Mouse (Mus musculus) hindbrain, embryonic 11.5 days (tissue): Measurements from ENCODE around the gene Lrrfip2. TPM values are rescaled to one million over a fixed set of nuclear protein-coding genes. Genes with fewer than 3 reads are reported as not detected.

Experiments used
- ATAC-seq: fragments of 200-750 bp; cut with Nextera tagmentation; 2 replicates; pipeline ENCODE4 v1.8.0; 2017; ENCODE audit warnings: mild to moderate bottlenecking, moderate TSS enrichment, moderate library complexity; ENCODE audit not compliant: low FRiP score
- DNase-seq: peaks from one replicate; pipeline ENCODE4 v3.0.0-alpha.2; 2015; ENCODE audit warnings: low spot score
- H3K27ac ChIP-seq: fragments of 300-500 bp; sonication (generic); 2 replicates; pipeline ENCODE4 v1.5.1; 2014; ENCODE audit warnings: mild to moderate bottlenecking, low read depth, low read length
- H3K27me3 ChIP-seq: fragments of 300-500 bp; sonication (generic); 2 replicates; pipeline ENCODE4 v1.6.1; 2014; ENCODE audit warnings: mild to moderate bottlenecking, low read length, moderate library complexity, mixed read lengths; ENCODE audit not compliant: control insufficient read depth, insufficient read depth
- H3K36me3 ChIP-seq: fragments of 300-500 bp; sonication (generic); 2 replicates; pipeline ENCODE4 v1.6.1; 2014; ENCODE audit warnings: mild to moderate bottlenecking, low read length, moderate library complexity, mixed read lengths; ENCODE audit not compliant: control insufficient read depth, insufficient read depth
- H3K4me1 ChIP-seq: fragments of 300-500 bp; sonication (generic); replicated peaks from 2 replicates; pipeline ENCODE4 v1.6.1; 2014; ENCODE audit warnings: low read length, mixed read lengths; ENCODE audit not compliant: control insufficient read depth, insufficient read depth
- H3K4me2 ChIP-seq: fragments of 300-500 bp; sonication (generic); replicated peaks from 2 replicates; pipeline ENCODE4 v1.6.1; 2014; ENCODE audit warnings: mild to moderate bottlenecking, low read depth, low read length
- H3K4me3 ChIP-seq: fragments of 300-500 bp; sonication (generic); 2 replicates; pipeline ENCODE4 v1.5.1; 2014; ENCODE audit warnings: low read depth, low read length
- H3K9ac ChIP-seq: fragments of 300-500 bp; sonication (generic); 2 replicates; pipeline ENCODE4 v1.6.1; 2014; ENCODE audit warnings: low read depth, low read length
- H3K9me3 ChIP-seq: fragments of 300-500 bp; sonication (generic); 2 replicates; pipeline ENCODE4 v1.6.1; 2016; ENCODE audit warnings: low read length; ENCODE audit not compliant: control insufficient read depth
- WGBS: fragments of 180-500 bp; shearing (Covaris S2); extraction: QIAGEN DNeasy Blood & Tissue Kit; methylation state at CpG from one replicate; pipeline ENCODE4 v1.1.7; 2014; 5-methylcytosine and 5-hydroxymethylcytosine counted together
- polyA plus RNA-seq: library from polyadenylated mRNA; unstranded; fragments of >200 nt; fragmentation: Nextera tagmentation; extraction: Ambion mirVana; gene quantifications from 2 replicates; pipeline ENCODE4 v1.2.1, GENCODE M21; 2014

The Lrrfip2 gene
- polyA plus RNA-seq, 1 experiment from 2014 or later: 57.4 TPM

- no peak overlapping the region for H3K27ac ChIP-seq
- no peak overlapping the region for H3K4me3 ChIP-seq
- H3K27me3 ChIP-seq: no peaks in the 10 kb centered on the region
- no peaks in the 10 kb centered on the region for H3K4me1 ChIP-seq
- WGBS: 96% methylated on average over 5 of the region's 5 CpGs
- H3K4me2 ChIP-seq: no peak overlapping the region
- no peaks in the 10 kb centered on the region for H3K9me3 ChIP-seq
- no peak overlapping the region for H3K9ac ChIP-seq
- ATAC-seq: no peak
- H3K36me3 ChIP-seq: peaks cover 11% of the 10 kb centered on the region
- DNase-seq: no peak
Measured at GRCm38 (mm10) chr9:111228446-111228845, 111.1 kb downstream of the Lrrfip2 start.

DNA sequence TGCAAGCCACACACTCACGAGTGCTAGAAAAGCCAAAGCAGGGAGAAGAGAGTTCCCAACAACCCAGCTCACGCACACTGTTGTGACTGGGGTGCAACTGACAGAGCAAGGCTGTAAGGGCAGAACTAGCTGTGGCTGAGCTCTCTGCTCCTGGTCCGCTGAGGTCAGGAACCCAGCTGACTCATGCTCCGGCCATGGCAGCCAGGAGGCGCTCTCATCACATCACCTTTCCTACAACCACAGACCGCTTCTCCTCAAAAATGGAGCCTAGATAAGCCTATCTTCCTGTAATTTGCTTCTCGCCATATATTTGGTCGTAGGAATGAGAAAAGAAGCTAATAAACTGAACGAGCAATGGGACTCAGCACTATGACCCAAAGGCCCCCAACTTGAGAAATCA lies 117.3 kb downstream of the Lrrfip2 start:
- Histone ChIP-seq H3K4me3 (no peak overlapping the region), H3K9me3 (no peaks in the 10 kb centered on the region), H3K4me2 (no peak overlapping the region), H3K9ac (no peak overlapping the region), H3K27ac (no peak overlapping the region), H3K36me3 (peaks cover 3% of the 10 kb centered on the region; the same call in 1 of the 2 replicates), H3K27me3 (no peaks in the 10 kb centered on the region), H3K4me1 (no peaks in the 10 kb centered on the region)
- no peak for ATAC-seq
- DNase-seq: no peak
- WGBS: 89% methylated on average over 9 of the region's 9 CpGs

DNA sequence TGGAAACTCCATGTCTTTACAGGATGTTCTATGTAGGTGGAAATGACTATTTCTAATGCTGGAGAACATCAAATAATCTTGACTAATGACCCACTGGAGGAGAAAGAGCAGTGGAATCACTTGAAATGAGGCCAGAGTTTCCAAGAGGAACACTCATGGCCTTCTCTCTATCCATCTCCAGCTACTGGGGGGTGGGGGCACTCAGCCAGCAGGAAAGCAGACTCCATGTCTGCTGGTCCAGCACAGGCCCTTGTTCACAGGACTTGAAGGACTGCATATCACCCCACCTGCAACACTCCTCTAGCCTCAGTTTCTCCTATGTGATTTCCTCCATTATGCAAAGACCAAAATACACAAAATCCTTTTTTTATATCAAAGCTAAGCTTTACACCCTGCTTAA lies 120.3 kb downstream of the Lrrfip2 start:
- DNase-seq (no peak), ATAC-seq (no peak)
- Histone ChIP-seq H3K36me3 (no peaks in the 10 kb centered on the region), H3K27me3 (no peaks in the 10 kb centered on the region), H3K9me3 (no peaks in the 10 kb centered on the region), H3K27ac (no peak overlapping the region), H3K4me3 (no peak overlapping the region), H3K4me2 (no peak overlapping the region), H3K4me1 (no peaks in the 10 kb centered on the region), H3K9ac (no peak overlapping the region)

DNA sequence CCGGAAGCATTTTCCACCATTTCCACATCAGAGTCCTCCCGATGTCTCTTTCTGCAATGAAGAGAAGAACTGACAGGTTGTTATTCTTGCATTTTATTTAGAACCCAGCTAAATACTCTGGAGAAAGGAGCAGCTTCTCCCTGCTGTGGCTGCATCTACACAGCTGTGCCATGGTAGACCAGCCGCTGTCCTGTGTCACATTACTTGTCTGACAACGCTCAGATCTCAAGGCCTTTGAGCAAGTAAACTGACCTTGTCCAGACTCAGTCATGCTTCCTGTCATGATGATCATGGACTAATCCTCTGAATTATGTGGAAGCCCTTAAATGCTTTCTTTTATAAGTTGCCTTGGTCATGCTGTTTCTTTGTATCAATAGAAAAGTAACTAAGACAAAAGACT lies 122.4 kb downstream of the Lrrfip2 start:
- DNase-seq: no peak
- Histone ChIP-seq H3K9ac (no peak overlapping the region), H3K9me3 (no peaks in the 10 kb centered on the region), H3K4me2 (no peak overlapping the region), H3K4me3 (no peak overlapping the region), H3K27me3 (no peaks in the 10 kb centered on the region), H3K4me1 (no peaks in the 10 kb centered on the region), H3K27ac (no peak overlapping the region), H3K36me3 (no peaks in the 10 kb centered on the region)
- WGBS: 88% methylated on average over 4 of the region's 4 CpGs
- no peak for ATAC-seq

- H3K4me3 ChIP-seq: no peak overlapping the region
- no peaks in the 10 kb centered on the region for H3K9me3 ChIP-seq
- no peaks in the 10 kb centered on the region for H3K27me3 ChIP-seq
- H3K4me1 ChIP-seq: no peaks in the 10 kb centered on the region
- H3K9ac ChIP-seq: no peak overlapping the region
- WGBS: 87% methylated on average over 6 of the region's 6 CpGs
- no peak overlapping the region for H3K27ac ChIP-seq
- no peaks in the 10 kb centered on the region for H3K36me3 ChIP-seq
- DNase-seq (no peak), ATAC-seq (no peak)
- H3K4me2 ChIP-seq: no peak overlapping the region
Measured at GRCm38 (mm10) chr9:111243384-111243783, 126.0 kb downstream of the Lrrfip2 start.

GRCm38 (mm10) chr9:111245546-111245945 lies 128.2 kb downstream of the Lrrfip2 start:
- DNase-seq: no peak
- no peaks in the 10 kb centered on the region for H3K4me1 ChIP-seq
- no peak overlapping the region for H3K9ac ChIP-seq
- no peak for ATAC-seq
- 0 out of 2 replicates have a peak, but pooled peaks cover 3% of the 10 kb centered on the region for H3K36me3 ChIP-seq
- 84% methylated on average over 6 of the region's 6 CpGs for WGBS
- H3K27me3 ChIP-seq: no peaks in the 10 kb centered on the region
- no peak overlapping the region for H3K4me3 ChIP-seq
- H3K9me3 ChIP-seq: no peaks in the 10 kb centered on the region
- H3K27ac ChIP-seq: no peak overlapping the region
- no peak overlapping the region for H3K4me2 ChIP-seq

DNA sequence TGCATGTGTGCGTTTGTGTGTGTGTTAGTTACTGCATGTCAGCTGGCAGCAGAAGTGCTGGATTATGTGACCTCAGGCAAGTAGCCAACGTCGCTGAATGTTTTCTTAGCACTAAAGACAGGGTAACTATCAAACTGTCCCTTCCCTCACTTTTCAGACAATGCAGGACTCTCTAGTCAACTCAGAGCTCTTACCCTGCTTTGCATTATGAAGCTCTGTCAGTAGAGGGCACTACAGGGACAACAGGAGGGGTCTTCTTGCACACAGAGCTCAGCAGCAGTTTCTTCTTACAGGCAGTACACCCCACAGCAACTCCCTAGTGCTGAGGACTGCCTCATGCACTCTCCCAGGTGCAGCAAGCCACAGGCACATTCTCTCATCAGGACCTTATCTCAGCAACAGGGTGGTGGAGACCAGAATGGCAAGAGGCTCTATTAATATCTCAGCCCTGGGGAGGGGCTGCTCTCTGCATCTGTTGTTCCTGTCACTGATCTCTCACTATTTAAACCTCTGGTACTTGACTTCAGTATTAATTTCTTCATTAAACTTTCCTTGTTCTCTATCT lies 130.4 kb downstream of the Lrrfip2 start:
- no peak overlapping the region for H3K9ac ChIP-seq
- no peak overlapping the region for H3K4me2 ChIP-seq
- no peak for ATAC-seq
- 93% methylated on average over 3 of the region's 3 CpGs for WGBS
- H3K9me3 ChIP-seq: no peaks in the 10 kb centered on the region
- H3K4me1 ChIP-seq: no peaks in the 10 kb centered on the region
- no peak overlapping the region for H3K27ac ChIP-seq
- H3K27me3 ChIP-seq: no peaks in the 10 kb centered on the region
- 0 out of 2 replicates have a peak, but pooled peaks cover 3% of the 10 kb centered on the region for H3K36me3 ChIP-seq
- no peak overlapping the region for H3K4me3 ChIP-seq
- peak; percentile 23 for DNase-seq

DNA sequence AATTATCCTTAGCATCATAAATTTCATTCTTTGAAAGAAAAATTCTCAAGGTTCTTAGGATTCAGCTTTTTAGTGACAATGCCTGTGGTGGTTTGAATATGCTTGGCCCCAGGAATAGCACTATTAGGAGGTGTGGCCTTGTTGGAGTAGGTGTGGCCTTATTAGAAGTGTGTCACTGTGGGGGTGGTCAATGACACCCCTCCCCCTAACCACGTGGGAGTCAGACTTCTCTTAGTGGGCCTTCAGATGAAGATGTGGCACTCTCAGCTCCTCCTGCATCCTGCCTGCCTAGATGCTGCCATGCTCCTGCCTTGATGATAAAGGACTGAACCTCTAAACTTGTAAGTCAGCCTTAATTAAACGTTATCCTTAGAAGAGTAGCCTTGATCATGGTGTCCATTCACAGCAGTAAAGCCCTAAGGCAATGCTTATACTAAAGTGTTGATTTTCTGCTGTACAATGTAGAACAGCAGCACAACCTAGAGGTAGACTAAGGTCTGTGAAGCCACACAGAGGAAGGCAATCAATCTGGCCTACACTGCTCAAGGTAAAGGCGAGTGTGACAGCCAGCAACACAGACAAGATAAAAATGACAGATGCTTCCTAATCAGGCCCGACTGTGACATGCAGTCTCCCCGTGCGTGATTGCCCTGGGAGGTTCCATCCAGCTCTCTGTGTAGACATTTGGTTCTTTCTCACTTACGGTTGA lies 134.9 kb downstream of the Lrrfip2 start:
- Histone ChIP-seq H3K9ac (no peak overlapping the region), H3K36me3 (peaks cover 5% of the 10 kb centered on the region; the same call in 1 of the 2 replicates), H3K9me3 (no peaks in the 10 kb centered on the region), H3K27me3 (no peaks in the 10 kb centered on the region), H3K27ac (no peak overlapping the region), H3K4me2 (no peak overlapping the region), H3K4me3 (no peak overlapping the region), H3K4me1 (no peaks in the 10 kb centered on the region)
- no peak for DNase-seq
- whole genome bisulfite sequencing: 80% methylated on average over 7 of the region's 7 CpGs
- no peak for ATAC-seq

- Histone ChIP-seq H3K27me3 (no peaks in the 10 kb centered on the region), H3K4me1 (no peaks in the 10 kb centered on the region), H3K27ac (no peak overlapping the region), H3K36me3 (0 out of 2 replicates have a peak, but pooled peaks cover 2% of the 10 kb centered on the region), H3K9ac (no peak overlapping the region), H3K4me3 (no peak overlapping the region), H3K4me2 (no peak overlapping the region), H3K9me3 (no peaks in the 10 kb centered on the region)
- no peak for ATAC-seq
- no peak for DNase-seq
- 72% methylated on average over 1 of the region's 1 CpGs for WGBS
Measured at GRCm38 (mm10) chr9:111260360-111260985, 143.1 kb downstream of the Lrrfip2 start.
